Mouse (Mus musculus): ENCODE measurements at regions not wholly inside any gene's neighbourhood (a gene's known extent, or its start where the extent isn't known, plus 50 kb on each side); places are given as distances from the start of the nearest gene placed in this dataset.

DNA sequence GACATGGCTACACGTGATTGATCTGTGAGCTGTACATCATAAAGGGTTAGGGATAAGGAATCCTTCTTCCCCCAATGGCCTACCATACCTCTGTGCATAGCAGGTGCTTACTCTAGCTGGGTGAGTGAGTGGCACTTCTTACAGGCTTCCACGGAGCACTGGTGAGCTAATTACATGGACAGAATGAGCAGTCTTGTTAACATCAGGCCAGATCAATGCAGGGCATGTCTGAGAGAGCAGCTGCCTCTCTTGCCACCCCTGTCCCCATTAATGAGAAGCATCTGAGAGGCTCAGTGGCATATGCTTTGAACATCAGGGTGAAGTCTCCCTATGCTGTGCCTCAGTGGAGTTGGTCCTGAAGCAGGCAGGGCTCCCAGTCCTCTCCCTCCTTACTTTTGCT lies 380.7 kb upstream of the Nrp1 start:
- DNase-seq (ENCODE audit: low read depth, low spot score): no peak

DNA sequence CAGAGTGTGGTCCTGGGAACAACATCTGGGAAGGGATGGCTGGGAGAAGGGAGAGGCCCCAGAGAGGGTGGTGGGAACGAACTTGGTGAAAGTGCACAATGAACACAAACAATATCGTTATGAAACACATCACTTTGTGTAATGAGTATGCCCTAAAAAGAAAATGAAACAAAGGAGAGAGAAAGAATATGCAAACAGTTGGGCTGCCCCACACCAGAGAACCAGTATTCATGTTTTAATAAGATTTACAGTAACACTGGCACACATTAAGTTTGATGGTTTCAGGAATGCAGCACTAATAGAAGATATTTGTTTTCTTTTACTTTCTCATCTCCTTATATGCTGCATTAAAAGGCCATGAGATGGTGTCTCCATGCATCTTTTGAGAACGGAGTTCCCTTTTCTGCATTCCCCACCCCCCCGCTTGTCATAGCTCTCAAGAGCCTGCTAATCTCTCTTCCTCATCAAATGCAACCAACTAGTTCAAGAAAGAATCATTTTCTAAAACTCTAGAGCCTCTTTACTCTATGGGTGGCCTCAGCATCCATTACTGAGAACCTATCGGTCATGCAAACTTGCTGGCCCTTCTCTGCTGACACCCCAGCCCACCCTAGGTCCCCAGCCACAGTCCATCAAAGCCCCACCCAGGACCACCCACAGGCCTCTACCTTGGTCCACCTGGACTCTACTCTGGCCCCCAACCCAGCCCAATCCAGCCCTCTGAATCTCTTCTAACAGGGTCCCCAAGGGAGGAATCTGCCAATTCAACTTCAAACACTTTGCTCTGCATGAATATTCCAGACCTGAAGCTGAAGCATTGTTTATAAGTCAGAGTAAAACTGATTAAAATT lies 379.0 kb upstream of the Nrp1 start:
- no peak for DNase-seq (ENCODE audit: low read depth, low spot score)

DNA sequence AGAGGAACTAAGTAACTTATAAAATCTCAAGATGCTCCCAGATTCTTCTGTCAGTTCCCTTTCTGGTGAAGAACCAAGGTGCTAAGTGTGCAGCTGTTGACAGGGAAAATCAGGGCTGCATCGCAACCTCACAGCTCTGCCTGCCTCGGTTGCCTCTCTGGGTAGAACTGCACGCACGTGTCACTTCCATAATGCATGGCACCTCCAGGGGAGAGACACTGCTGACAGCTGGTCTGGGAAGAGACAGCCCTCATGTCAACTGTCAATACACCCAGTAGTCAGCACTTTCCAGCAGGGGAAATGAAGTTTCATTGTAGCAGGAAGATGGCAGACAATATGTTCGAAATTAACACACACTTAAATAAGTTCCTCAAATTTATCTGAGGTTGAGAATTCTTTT lies 376.2 kb upstream of the Nrp1 start:
- DNase-seq (ENCODE audit: low read depth, low spot score): no peak

DNA sequence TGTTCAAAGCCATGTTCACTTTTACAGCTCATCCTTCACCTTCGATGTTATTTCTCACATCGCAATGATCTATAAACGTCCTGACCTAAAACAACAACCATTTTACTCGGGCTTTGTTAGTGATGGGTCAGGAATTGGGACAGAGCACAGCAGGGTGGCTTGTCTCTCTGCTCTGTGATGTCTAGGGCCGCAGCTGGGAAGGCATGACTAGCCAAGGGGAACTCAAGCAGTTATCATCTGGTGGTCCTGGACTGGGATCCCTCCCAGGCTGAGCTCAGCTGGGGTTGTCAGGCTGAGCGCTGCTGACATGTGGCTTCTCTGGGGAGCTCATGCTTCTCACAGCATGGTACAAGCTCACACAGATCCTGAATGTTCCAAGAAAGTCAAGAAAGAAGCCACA lies 372.8 kb upstream of the Nrp1 start:
- no peak for DNase-seq (ENCODE audit: low read depth, low spot score)

DNA sequence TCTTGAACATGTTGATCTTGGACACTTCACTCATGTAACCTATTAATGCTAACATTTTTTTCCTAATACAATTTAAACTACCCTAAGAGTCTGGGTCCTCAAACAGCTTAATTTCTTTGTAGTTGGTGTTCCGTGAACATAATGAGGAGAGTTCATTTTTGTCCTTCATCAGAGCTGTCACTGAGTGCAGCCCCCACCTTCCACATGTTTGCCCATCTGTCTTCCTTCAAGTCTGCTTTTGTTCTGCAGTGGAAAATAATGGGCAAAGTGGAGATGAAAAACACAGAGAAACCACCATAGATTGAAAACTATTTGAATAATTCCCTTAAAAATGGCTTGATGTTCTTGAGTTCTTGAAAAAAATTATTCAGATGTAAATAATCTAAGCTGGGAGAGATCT lies 369.5 kb upstream of the Nrp1 start:
- DNase-seq (ENCODE audit: low read depth, low spot score): no peak

DNA sequence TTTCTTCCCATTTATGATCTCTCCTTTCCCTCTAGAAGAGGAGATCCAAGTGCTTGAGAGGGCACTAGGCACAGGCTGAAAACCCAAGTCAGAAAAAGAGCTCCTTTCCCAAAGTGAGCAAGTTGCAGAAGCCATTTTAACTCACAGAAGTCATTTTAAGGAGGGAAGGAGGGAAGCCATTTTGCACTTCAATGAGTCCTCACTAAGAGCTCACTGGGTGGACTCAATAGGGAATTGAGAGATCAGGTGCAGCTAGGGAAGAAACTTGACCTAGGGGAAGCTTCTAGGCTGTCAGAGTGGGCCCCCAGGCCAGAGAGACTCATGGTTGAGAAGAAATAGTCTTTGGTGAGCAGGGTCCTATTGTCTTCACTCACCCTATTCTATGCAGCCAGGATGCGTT lies 363.5 kb upstream of the Nrp1 start:
- DNase-seq (ENCODE audit: low read depth, low spot score): no peak

DNA sequence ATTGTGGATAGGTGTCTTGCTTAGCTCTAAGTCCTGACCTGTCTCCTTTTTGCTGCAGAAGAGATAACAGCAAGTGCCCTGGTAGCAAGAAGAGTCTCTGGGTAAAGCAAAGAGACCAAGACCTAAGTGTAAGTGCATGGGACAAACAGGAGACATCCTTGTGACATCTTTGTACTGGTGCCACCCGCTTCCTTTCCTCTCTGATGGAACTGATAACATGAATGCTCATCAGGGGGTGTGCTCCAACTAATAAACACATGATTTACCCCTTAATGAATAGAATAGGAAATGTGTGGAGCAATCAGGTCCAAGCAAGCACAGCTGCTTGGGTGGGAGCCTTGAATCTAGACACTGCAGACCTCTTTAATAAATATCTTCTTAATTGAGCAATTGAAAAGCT lies 362.9 kb upstream of the Nrp1 start:
- no peak for DNase-seq (ENCODE audit: low read depth, low spot score)

DNA sequence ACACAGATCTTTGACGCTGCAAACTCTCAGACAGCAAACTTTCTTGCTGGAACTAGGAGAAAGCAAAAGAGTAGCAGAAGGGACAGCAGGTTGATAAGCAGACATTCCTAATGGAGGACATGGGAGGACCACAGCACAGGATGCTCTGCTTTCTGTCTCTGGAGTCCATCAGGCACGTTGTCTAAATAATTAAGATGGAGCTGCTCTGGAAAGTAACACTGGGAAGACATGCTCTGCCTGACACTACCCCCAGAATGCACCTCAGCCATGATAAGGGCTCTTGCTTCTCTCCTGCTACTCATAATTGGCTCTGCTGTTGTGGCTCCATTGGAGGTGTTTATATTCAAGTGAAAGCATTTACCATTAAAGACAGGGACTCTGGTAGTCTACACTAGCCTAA lies 356.0 kb upstream of the Nrp1 start:
- no peak for DNase-seq (ENCODE audit: low read depth, low spot score)

DNA sequence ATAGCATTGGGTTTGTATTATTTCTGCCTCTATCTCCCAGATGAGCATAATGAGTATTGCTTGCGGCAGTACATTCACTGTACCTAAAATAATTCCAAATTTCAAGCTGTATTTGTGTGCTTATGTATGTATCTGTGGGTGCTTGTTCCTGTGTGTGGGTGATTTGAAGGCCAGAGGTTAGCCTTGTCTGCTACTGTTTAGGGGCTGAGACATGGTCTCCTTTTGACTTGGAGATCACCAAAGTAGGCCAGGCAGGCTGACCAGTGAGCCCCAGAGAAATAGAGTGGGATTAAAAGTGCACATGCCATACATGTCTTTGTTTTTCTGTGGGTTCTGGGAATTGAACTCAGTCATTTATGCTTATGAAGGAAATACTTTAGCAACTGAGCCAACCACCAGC lies 355.6 kb upstream of the Nrp1 start:
- DNase-seq (ENCODE audit: low read depth, low spot score): no peak

DNA sequence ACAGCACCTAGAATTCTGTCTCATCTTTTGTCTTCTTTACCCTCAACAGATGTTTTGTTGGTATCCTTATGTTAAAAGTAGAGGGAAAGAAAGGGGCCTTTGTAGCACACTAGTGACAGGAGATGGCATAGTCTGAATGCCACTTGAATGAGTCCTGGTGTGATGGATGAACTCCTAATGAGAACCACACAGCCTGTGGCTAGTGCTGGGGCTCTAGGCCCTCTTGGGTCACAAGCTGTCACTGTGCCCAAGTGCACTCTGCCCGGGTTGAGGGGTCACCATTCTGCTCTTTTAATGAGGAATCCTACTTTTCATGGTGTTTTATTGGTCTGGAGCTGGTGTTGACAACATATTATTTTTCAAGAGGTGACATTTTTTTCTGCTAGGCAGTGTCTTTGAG lies 355.0 kb upstream of the Nrp1 start:
- DNase-seq (ENCODE audit: low read depth, low spot score): no peak

DNA sequence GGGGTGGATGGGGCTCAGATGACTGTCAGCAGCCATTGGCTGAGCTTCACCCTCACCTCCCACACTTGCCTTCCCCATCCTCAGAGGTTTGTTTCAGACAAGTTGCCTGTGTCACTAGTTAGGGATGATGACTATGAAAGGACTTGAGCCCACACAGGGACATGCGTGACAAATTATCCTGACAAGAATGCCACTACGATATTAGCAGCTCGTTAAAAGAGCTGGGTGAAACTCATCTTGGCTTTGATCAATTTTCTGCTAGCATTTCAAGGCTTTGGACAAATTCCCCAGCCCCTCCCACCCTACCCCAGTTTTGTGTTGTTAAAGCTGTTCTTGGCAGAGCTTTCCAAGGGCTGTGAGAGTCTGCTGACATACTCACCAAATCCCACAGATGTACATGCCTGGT lies 354.5 kb upstream of the Nrp1 start:
- DNase-seq (ENCODE audit: low read depth, low spot score): no peak

DNA sequence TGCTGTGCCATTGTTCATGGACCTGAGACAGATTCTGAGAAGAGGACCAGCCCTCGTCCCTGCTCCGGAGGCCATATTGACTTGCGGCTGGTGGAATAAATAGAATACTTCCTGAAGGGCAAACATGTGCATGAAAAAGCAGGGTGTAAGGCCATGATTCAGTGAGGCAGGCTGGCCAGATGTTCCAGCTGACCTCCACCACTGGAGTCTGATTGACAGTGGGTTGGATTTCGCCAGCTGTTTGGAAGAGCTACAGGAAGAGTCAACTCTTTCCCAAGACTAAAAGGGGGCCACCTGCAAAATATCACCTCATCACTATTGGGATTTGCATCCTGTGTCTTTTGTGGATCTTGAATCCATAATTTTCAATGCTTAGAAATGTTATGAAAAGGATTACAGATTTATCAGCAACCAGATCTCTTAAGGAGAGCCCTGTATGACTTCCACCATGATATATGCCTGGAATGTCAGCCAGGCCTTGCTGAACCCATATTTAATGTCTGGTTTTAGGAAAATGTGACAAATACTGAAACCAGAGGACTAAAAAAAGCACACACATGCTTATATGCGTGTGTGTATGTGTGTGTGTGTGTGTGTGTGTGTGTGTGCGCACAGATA lies 348.9 kb upstream of the Nrp1 start:
- no peak for DNase-seq (ENCODE audit: low read depth, low spot score)

DNA sequence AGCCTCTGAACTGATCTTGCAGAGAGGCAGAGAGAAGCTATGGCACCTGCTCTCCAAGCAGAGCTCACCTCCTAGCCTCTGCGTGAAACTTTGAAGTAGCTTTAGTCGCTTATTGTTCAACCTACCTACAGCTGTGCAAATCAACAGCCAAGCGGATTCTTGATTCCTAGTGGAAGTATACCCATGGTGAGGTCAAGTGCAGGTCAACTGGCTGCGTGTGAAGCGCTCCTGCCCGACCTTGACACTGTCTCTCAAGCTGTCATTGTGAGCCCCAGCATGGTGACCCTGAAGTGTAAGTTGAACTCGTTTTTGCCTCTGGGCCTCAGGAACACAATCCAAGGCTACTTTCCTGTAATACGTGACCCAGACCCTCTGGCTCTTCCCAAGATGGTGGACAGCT lies 341.2 kb upstream of the Nrp1 start:
- no peak for DNase-seq (ENCODE audit: low read depth, low spot score)

DNA sequence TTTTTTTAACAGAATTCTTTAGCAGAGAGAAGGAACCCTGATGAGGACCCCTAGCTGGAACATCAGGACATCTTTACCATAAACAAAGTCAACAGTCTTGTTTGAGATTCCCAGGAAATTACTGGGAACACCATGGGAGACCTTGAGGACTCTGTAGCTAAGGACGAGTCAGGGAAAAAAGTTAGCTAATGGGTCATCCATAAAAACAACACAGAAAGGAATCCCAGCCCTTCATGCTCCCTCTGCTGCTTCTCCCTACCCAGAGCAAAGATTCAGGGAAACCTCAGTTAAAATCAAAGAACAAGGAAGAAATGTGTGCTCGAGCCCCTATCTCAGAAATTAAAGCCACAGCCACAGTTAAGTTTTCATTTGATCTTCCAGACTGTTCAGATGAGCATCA lies 334.7 kb upstream of the Nrp1 start:
- DNase-seq (ENCODE audit: low read depth, low spot score): no peak

DNA sequence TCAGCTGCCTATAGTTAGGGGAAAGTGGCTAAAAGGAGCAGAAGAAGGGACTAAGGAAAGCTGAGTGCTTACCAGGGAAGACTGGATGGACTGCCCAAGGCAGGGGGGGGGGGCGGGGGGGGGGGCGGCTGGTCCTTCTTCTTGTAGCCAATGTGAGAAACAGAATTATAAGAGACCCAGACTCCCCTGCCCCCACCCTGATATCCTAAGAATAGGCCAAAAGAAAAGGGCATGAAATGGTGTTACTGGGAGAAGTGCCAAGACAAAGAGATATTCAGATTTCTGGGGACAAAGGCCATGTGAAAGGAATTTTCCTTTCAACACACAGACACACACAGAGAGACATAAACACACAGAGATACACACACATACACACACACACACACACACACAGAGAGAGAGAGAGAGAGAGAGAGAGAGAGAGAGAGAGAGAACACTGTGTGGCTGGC lies 333.6 kb upstream of the Nrp1 start:
- DNase-seq (ENCODE audit: low read depth, low spot score): no peak

DNA sequence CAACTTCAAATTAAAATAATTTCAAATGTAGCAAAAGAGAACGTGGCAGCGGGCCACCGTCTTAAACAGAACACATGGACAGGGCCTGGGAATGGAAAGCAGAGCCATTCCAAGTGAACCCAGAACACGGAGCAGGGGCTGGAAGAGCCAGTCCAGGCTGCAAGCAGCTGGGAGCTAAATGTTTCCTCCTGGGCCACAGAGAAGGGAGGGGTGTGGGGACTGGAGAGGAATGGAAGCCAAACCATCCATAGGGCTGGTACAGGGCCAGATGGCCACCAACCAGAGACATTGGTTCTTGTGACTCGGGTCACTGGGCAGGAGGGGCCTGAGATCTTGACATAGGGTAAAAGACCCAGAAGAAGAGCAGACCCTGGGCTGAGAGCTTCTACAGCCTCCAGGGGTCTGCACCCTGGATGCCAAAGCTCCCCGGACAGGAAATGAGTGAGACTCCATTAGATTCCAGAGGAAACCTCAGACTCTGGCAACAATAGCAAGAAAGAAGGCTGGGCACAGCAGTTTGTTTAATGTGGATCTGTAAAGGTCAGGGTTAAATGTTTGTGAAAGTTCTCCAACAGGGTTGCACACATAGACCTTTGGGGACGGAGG lies 333.1 kb upstream of the Nrp1 start:
- DNase-seq (ENCODE audit: low read depth, low spot score): no peak

DNA sequence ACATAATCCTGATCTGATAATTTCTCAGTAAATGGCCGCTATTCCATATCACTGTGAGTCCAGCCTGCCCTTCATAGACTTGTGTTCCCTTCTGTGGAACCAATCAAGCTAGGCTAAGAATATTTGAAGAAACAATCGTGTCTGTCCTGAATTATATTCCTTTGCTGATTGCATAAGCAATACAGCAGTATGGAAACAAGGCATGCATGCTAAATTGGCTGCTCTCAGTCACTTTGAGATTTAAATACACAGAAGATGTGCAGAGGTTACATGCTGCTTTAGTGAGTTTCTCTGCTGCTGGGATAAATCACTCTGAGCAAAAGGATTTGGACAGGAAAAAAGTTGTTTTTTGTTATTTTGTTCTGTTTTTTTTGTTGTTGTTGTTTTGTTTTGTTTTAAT lies 331.4 kb upstream of the Nrp1 start:
- DNase-seq (ENCODE audit: low read depth, low spot score): no peak

DNA sequence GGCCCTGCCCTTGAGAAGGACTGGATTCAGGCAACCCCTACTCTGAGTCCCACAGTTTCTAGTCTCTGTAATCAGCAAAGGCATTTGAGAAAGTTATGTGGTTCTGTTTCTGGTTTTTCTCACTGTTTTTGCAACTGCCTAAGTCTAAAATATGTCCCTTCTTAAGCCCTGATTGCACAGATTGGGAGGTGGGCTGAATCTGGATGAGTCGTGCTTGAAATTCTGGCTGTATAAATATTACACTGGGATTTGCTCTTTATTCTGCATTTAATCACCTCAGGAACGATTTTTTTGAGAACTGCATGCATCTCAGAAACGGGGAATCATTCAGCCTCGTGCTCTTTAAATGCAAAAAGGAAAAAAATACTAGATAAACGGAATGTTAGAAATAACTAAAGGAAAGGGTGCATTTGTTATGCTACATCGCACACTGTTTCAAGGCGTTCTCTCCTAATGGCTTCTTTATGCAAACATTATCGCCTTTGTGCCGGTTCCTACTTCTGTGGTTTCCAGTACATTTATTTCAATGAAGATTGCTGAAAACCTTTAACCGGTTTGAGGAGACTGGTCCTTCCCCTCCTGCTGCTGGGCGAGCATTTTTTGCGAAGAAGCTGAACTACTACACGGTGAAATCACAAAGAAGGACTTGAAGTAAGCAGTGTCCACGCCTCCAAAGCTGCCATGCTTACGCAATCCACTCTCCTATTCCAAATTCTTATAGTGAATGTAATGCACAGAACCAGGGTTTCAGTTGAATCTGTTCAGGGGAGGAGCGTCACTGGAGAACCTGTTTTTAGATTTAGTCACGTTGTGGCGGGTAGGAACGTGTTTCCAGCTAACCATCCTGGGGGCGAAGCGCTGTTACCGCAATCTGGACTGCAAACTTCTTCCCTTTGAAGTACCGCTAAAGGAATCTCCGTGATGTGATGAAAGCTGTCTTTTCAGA lies 327.8 kb upstream of the Nrp1 start:
- peak; percentile 28 for DNase-seq (ENCODE audit: low read depth, low spot score)

DNA sequence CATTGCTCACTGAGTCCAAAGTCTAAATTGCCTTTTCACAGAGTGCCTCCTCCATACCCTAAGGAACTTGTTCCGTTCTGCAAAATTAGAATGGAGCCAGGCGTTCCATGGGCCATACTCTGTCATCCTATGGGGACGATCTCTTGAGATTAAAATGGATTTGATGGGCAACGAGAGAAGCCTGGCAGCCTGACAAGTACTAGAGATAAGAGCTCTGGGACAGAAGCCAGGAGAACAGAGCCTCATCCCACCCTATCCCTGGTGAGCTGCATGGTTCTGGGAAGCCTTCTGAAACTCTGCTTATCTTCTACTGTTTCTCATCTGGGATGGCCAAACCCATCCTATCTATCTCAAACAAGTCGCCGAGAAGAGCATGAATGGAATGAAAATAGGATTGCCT lies 324.3 kb upstream of the Nrp1 start:
- DNase-seq (ENCODE audit: low read depth, low spot score): no peak

DNA sequence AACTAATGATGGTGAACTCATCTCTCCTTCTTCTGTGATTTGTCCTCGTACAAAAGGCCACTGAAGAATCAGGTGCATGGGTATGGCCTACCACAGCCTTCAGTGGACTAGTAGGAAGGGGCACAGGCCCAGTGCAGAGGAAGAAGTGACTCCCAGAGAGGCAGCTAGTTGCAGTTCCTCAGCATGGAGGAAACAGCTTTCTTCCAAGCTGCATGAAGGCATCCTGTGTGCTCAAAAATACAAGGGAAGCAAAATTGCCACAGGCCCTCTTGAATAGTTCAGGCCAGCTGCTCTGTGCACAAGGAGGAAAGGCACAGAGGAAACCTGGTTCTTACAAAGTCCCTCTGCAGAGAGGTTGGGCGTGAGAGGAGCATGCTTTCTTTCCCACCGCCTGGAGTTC lies 322.7 kb upstream of the Nrp1 start:
- no peak for DNase-seq (ENCODE audit: low read depth, low spot score)

DNA sequence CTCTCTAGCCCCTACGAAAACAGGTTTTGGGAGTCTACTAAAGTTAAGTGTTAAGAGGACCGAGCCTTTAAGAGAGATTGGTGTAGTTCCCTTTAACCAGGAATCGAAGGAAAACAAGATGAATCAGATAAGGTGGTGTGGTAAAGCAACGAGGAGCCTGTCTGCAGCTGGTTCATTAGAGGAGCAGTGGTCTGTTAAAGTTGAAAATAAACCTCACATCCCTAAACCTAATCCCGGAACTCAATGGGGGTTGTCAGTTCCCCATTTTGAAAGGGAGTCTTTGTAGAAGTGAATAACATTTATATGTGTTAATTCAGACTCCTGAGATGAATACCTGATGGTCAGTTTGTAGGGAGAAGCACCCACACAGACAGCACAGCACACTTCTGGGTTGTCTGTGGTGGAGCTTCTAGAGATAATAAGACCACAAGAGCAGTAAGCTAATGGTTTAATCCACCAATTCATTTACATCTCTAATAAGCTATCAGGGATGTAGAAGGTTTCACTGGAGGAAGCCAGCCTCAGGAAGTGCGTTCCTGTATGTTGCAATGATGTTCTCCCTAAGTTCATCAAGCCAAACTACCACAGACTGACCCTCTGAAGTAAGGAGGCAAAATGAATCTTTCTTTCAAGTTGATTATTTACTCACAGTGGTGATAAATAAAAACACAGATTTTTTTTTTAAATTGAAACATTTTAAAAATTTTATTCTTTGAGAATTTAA lies 318.9 kb upstream of the Nrp1 start:
- no peak for DNase-seq (ENCODE audit: low read depth, low spot score)
